Mouse (Mus musculus): Measurements from ENCODE around the gene Fbxl21. TPM values are rescaled to one million over a fixed set of nuclear protein-coding genes. Genes with fewer than 3 reads are reported as not detected.

Gene Fbxl21
- polyA plus RNA-seq, 1 experiment: not detected

GRCm38 (mm10) chr13:56550574-56550973 lies 28.3 kb downstream of the Fbxl21 start:
- no peak overlapping the region for H3K4me3 ChIP-seq (replicated peaks)
- TF ChIP-seq FLI1 (IDR thresholded peaks at IDR 0.05; ENCODE audit: low read length) (no peak), GATA1 (IDR thresholded peaks at IDR 0.05; ENCODE audit: borderline replicate concordance, low read length) (no peak)
- H3K27me3 ChIP-seq (replicated peaks): no peaks in the 10 kb centered on the region
- no peaks in the 10 kb centered on the region for H3K9me3 ChIP-seq
- no peaks in the 10 kb centered on the region for H3K36me3 ChIP-seq (replicated peaks; ENCODE audit: low read length)
- H3K4me1 ChIP-seq: peaks cover 4% of the 10 kb centered on the region

GRCm38 (mm10) chr13:56551661-56552060 lies 29.4 kb downstream of the Fbxl21 start:
- TF ChIP-seq GATA1 (IDR thresholded peaks at IDR 0.05; ENCODE audit: borderline replicate concordance, low read length): no peak
- TF ChIP-seq FLI1 (IDR thresholded peaks at IDR 0.05; ENCODE audit: low read length): no peak
- Histone ChIP-seq H3K9me3 (no peaks in the 10 kb centered on the region), H3K4me3 (replicated peaks) (no peak overlapping the region), H3K36me3 (replicated peaks; ENCODE audit: low read length) (no peaks in the 10 kb centered on the region), H3K27me3 (replicated peaks) (no peaks in the 10 kb centered on the region), H3K4me1 (peaks cover 4% of the 10 kb centered on the region)

GRCm38 (mm10) chr13:56553923-56554322 lies 31.7 kb downstream of the Fbxl21 start:
- H3K36me3 ChIP-seq (replicated peaks; ENCODE audit: low read length): no peaks in the 10 kb centered on the region
- peaks cover 1% of the 10 kb centered on the region for H3K27me3 ChIP-seq (replicated peaks)
- peaks cover 4% of the 10 kb centered on the region for H3K4me1 ChIP-seq
- no peak overlapping the region for H3K4me3 ChIP-seq (replicated peaks)
- TF ChIP-seq FLI1 (IDR thresholded peaks at IDR 0.05; ENCODE audit: low read length) (no peak), GATA1 (IDR thresholded peaks at IDR 0.05; ENCODE audit: borderline replicate concordance, low read length) (no peak)
- no peaks in the 10 kb centered on the region for H3K9me3 ChIP-seq

GRCm38 (mm10) chr13:56554409-56554808 lies 32.1 kb downstream of the Fbxl21 start:
- H3K4me3 ChIP-seq (replicated peaks): no peak overlapping the region
- H3K27me3 ChIP-seq (replicated peaks): peaks cover 6% of the 10 kb centered on the region
- H3K36me3 ChIP-seq (replicated peaks; ENCODE audit: low read length): no peaks in the 10 kb centered on the region
- H3K9me3 ChIP-seq: no peaks in the 10 kb centered on the region
- peaks cover 3% of the 10 kb centered on the region for H3K4me1 ChIP-seq
- TF ChIP-seq GATA1 (IDR thresholded peaks at IDR 0.05; ENCODE audit: borderline replicate concordance, low read length): no peak
- no peak for TF ChIP-seq FLI1 (IDR thresholded peaks at IDR 0.05; ENCODE audit: low read length)

GRCm38 (mm10) chr13:56555957-56556356 lies 33.7 kb downstream of the Fbxl21 start:
- Histone ChIP-seq H3K9me3 (no peaks in the 10 kb centered on the region), H3K4me1 (no peaks in the 10 kb centered on the region), H3K36me3 (replicated peaks; ENCODE audit: low read length) (no peaks in the 10 kb centered on the region), H3K27me3 (replicated peaks) (peaks cover 9% of the 10 kb centered on the region), H3K4me3 (replicated peaks) (no peak overlapping the region)
- TF ChIP-seq GATA1 (IDR thresholded peaks at IDR 0.05; ENCODE audit: borderline replicate concordance, low read length): no peak
- TF ChIP-seq FLI1 (IDR thresholded peaks at IDR 0.05; ENCODE audit: low read length): no peak

GRCm38 (mm10) chr13:56556701-56557100 lies 34.4 kb downstream of the Fbxl21 start:
- peaks cover 14% of the 10 kb centered on the region for H3K27me3 ChIP-seq (replicated peaks)
- no peaks in the 10 kb centered on the region for H3K4me1 ChIP-seq
- no peak overlapping the region for H3K4me3 ChIP-seq (replicated peaks)
- H3K36me3 ChIP-seq (replicated peaks; ENCODE audit: low read length): no peaks in the 10 kb centered on the region
- no peak for TF ChIP-seq GATA1 (IDR thresholded peaks at IDR 0.05; ENCODE audit: borderline replicate concordance, low read length)
- no peaks in the 10 kb centered on the region for H3K9me3 ChIP-seq

GRCm38 (mm10) chr13:56558811-56559210 lies 36.5 kb downstream of the Fbxl21 start:
- TF ChIP-seq GATA1 (IDR thresholded peaks at IDR 0.05; ENCODE audit: borderline replicate concordance, low read length): no peak
- no peak for TF ChIP-seq FLI1 (IDR thresholded peaks at IDR 0.05; ENCODE audit: low read length)
- Histone ChIP-seq H3K9me3 (no peaks in the 10 kb centered on the region), H3K4me1 (no peaks in the 10 kb centered on the region), H3K27me3 (replicated peaks) (peaks cover 14% of the 10 kb centered on the region), H3K4me3 (replicated peaks) (no peak overlapping the region), H3K36me3 (replicated peaks; ENCODE audit: low read length) (no peaks in the 10 kb centered on the region)

GRCm38 (mm10) chr13:56559841-56560370 lies 37.6 kb downstream of the Fbxl21 start:
- Histone ChIP-seq H3K9me3 (no peaks in the 10 kb centered on the region), H3K27me3 (replicated peaks) (peaks cover 14% of the 10 kb centered on the region), H3K4me3 (replicated peaks) (no peak overlapping the region), H3K36me3 (replicated peaks; ENCODE audit: low read length) (no peaks in the 10 kb centered on the region), H3K4me1 (no peaks in the 10 kb centered on the region)
- no peak for TF ChIP-seq FLI1 (IDR thresholded peaks at IDR 0.05; ENCODE audit: low read length)
- TF ChIP-seq GATA1 (IDR thresholded peaks at IDR 0.05; ENCODE audit: borderline replicate concordance, low read length): no peak

- Histone ChIP-seq H3K4me1 (no peaks in the 10 kb centered on the region), H3K27me3 (replicated peaks) (peaks cover 14% of the 10 kb centered on the region)
- TF ChIP-seq FLI1 (IDR thresholded peaks at IDR 0.05; ENCODE audit: low read length) (no peak), GATA1 (IDR thresholded peaks at IDR 0.05; ENCODE audit: borderline replicate concordance, low read length) (no peak)
Observed at GRCm38 (mm10) chr13:56561129-56561528, 38.9 kb downstream of the Fbxl21 start.

GRCm38 (mm10) chr13:56563075-56563474 lies 40.8 kb downstream of the Fbxl21 start:
- Histone ChIP-seq H3K36me3 (replicated peaks; ENCODE audit: low read length) (no peaks in the 10 kb centered on the region), H3K4me3 (replicated peaks) (no peak overlapping the region), H3K9me3 (no peaks in the 10 kb centered on the region), H3K27me3 (replicated peaks) (peaks cover 14% of the 10 kb centered on the region), H3K4me1 (no peaks in the 10 kb centered on the region)
- TF ChIP-seq GATA1 (IDR thresholded peaks at IDR 0.05; ENCODE audit: borderline replicate concordance, low read length) (no peak), FLI1 (IDR thresholded peaks at IDR 0.05; ENCODE audit: low read length) (no peak)

More at GRCm38 (mm10) chr13:56561129-56561528, 38.9 kb downstream of the Fbxl21 start:
- Histone ChIP-seq H3K36me3 (replicated peaks; ENCODE audit: low read length) (no peaks in the 10 kb centered on the region), H3K4me3 (replicated peaks) (no peak overlapping the region), H3K9me3 (no peaks in the 10 kb centered on the region)

GRCm38 (mm10) chr13:56566336-56566735 lies 44.1 kb downstream of the Fbxl21 start:
- no peak for TF ChIP-seq FLI1 (IDR thresholded peaks at IDR 0.05; ENCODE audit: low read length)
- no peak for TF ChIP-seq GATA1 (IDR thresholded peaks at IDR 0.05; ENCODE audit: borderline replicate concordance, low read length)
- Histone ChIP-seq H3K27me3 (replicated peaks) (peaks cover 3% of the 10 kb centered on the region), H3K36me3 (replicated peaks; ENCODE audit: low read length) (no peaks in the 10 kb centered on the region), H3K4me1 (no peaks in the 10 kb centered on the region; the same call in 1 of the 2 replicates), H3K9me3 (no peaks in the 10 kb centered on the region), H3K4me3 (replicated peaks) (no peak overlapping the region)
